Mouse (Mus musculus): ENCODE results near the gene Gnaq. TPM values are rescaled to one million over a fixed set of nuclear protein-coding genes. Genes with fewer than 3 reads are reported as not detected.

The Gnaq gene
- polyA plus RNA-seq, 1 experiment: 244 TPM

- TF ChIP-seq POLR2A (IDR thresholded peaks at IDR 0.05; ENCODE audit: insufficient read depth, low read depth, low read length) (no peak), CTCF (IDR thresholded peaks at IDR 0.05; ENCODE audit: insufficient read depth, low read depth, low read length) (no peak)
- Histone ChIP-seq H3K4me3 (ENCODE audit: insufficient read depth, low read depth, low read length) (no peak overlapping the region), H3K27ac (ENCODE audit: insufficient read depth, low read depth, low read length) (no peak overlapping the region), H3K4me1 (ENCODE audit: control insufficient read depth, insufficient read depth, low read length) (peaks cover 3% of the 10 kb centered on the region; the same call in 1 of the 2 replicates)
- 82% methylated on average over 1 of the region's 1 CpGs for WGBS
Observed at GRCm38 (mm10) chr19:16231584-16231983, 99.0 kb downstream of the Gnaq start.

- H3K27ac ChIP-seq (ENCODE audit: insufficient read depth, low read depth, low read length): no peak overlapping the region
- no peak overlapping the region for H3K4me3 ChIP-seq (ENCODE audit: insufficient read depth, low read depth, low read length)
- no peak for TF ChIP-seq POLR2A (IDR thresholded peaks at IDR 0.05; ENCODE audit: insufficient read depth, low read depth, low read length)
- TF ChIP-seq CTCF (IDR thresholded peaks at IDR 0.05; ENCODE audit: insufficient read depth, low read depth, low read length): no peak
- H3K4me1 ChIP-seq (ENCODE audit: control insufficient read depth, insufficient read depth, low read length): peaks cover 8% of the 10 kb centered on the region
- 73% methylated on average over 8 of the region's 8 CpGs for WGBS
Observed at GRCm38 (mm10) chr19:16235594-16235993, 103.0 kb downstream of the Gnaq start.

GRCm38 (mm10) chr19:16237034-16237433 lies 104.4 kb downstream of the Gnaq start:
- WGBS: 82% methylated on average over 1 of the region's 1 CpGs
- Histone ChIP-seq H3K4me1 (ENCODE audit: control insufficient read depth, insufficient read depth, low read length) (peaks cover 8% of the 10 kb centered on the region), H3K27ac (ENCODE audit: insufficient read depth, low read depth, low read length) (no peak overlapping the region), H3K4me3 (ENCODE audit: insufficient read depth, low read depth, low read length) (no peak overlapping the region)
- no peak for TF ChIP-seq POLR2A (IDR thresholded peaks at IDR 0.05; ENCODE audit: insufficient read depth, low read depth, low read length)
- TF ChIP-seq CTCF (IDR thresholded peaks at IDR 0.05; ENCODE audit: insufficient read depth, low read depth, low read length): no peak

- WGBS: 69% methylated on average over 4 of the region's 4 CpGs
- Histone ChIP-seq H3K4me1 (ENCODE audit: control insufficient read depth, insufficient read depth, low read length) (peaks cover 8% of the 10 kb centered on the region), H3K4me3 (ENCODE audit: insufficient read depth, low read depth, low read length) (no peak overlapping the region), H3K27ac (ENCODE audit: insufficient read depth, low read depth, low read length) (no peak overlapping the region)
- no peak for TF ChIP-seq POLR2A (IDR thresholded peaks at IDR 0.05; ENCODE audit: insufficient read depth, low read depth, low read length)
- no peak for TF ChIP-seq CTCF (IDR thresholded peaks at IDR 0.05; ENCODE audit: insufficient read depth, low read depth, low read length)
Observed at GRCm38 (mm10) chr19:16238072-16238471, 105.4 kb downstream of the Gnaq start.

- H3K27ac ChIP-seq (ENCODE audit: insufficient read depth, low read depth, low read length): no peak overlapping the region
Observed at GRCm38 (mm10) chr19:16238512-16238911, 105.9 kb downstream of the Gnaq start.

GRCm38 (mm10) chr19:16242708-16243107 lies 110.1 kb downstream of the Gnaq start:
- Histone ChIP-seq H3K27ac (ENCODE audit: insufficient read depth, low read depth, low read length) (no peak overlapping the region), H3K4me1 (ENCODE audit: control insufficient read depth, insufficient read depth, low read length) (peaks cover 5% of the 10 kb centered on the region), H3K4me3 (ENCODE audit: insufficient read depth, low read depth, low read length) (no peak overlapping the region)
- TF ChIP-seq POLR2A (IDR thresholded peaks at IDR 0.05; ENCODE audit: insufficient read depth, low read depth, low read length): no peak
- TF ChIP-seq CTCF (IDR thresholded peaks at IDR 0.05; ENCODE audit: insufficient read depth, low read depth, low read length): no peak
- 51% methylated on average over 3 of the region's 3 CpGs for WGBS

More at GRCm38 (mm10) chr19:16238512-16238911, 105.9 kb downstream of the Gnaq start:
- no peak overlapping the region for H3K4me3 ChIP-seq (ENCODE audit: insufficient read depth, low read depth, low read length)
- 27% methylated on average over 2 of the region's 2 CpGs for WGBS
- no peak for TF ChIP-seq CTCF (IDR thresholded peaks at IDR 0.05; ENCODE audit: insufficient read depth, low read depth, low read length)
- H3K4me1 ChIP-seq (ENCODE audit: control insufficient read depth, insufficient read depth, low read length): peaks cover 8% of the 10 kb centered on the region

- H3K27ac ChIP-seq (ENCODE audit: insufficient read depth, low read depth, low read length): no peak overlapping the region
- no peak for TF ChIP-seq CTCF (IDR thresholded peaks at IDR 0.05; ENCODE audit: insufficient read depth, low read depth, low read length)
- TF ChIP-seq POLR2A (IDR thresholded peaks at IDR 0.05; ENCODE audit: insufficient read depth, low read depth, low read length): no peak
- 88% methylated on average over 2 of the region's 2 CpGs for WGBS
- H3K4me3 ChIP-seq (ENCODE audit: insufficient read depth, low read depth, low read length): no peak overlapping the region
- peaks cover 4% of the 10 kb centered on the region; the same call in 1 of the 2 replicates for H3K4me1 ChIP-seq (ENCODE audit: control insufficient read depth, insufficient read depth, low read length)
Observed at GRCm38 (mm10) chr19:16249025-16249424, 116.4 kb downstream of the Gnaq start.

- TF ChIP-seq POLR2A (IDR thresholded peaks at IDR 0.05; ENCODE audit: insufficient read depth, low read depth, low read length): no peak
- Histone ChIP-seq H3K27ac (ENCODE audit: insufficient read depth, low read depth, low read length) (no peak overlapping the region), H3K4me1 (ENCODE audit: control insufficient read depth, insufficient read depth, low read length) (peaks cover 4% of the 10 kb centered on the region; the same call in 1 of the 2 replicates), H3K4me3 (ENCODE audit: insufficient read depth, low read depth, low read length) (no peak overlapping the region)
- 16% methylated on average over 3 of the region's 3 CpGs for WGBS
Observed at GRCm38 (mm10) chr19:16250921-16251320, 118.3 kb downstream of the Gnaq start.

GRCm38 (mm10) chr19:16251819-16252218 lies 119.2 kb downstream of the Gnaq start:
- peaks cover 4% of the 10 kb centered on the region; the same call in 1 of the 2 replicates for H3K4me1 ChIP-seq (ENCODE audit: control insufficient read depth, insufficient read depth, low read length)
- no peak overlapping the region for H3K4me3 ChIP-seq (ENCODE audit: insufficient read depth, low read depth, low read length)
- no peak overlapping the region for H3K27ac ChIP-seq (ENCODE audit: insufficient read depth, low read depth, low read length)
- TF ChIP-seq POLR2A (IDR thresholded peaks at IDR 0.05; ENCODE audit: insufficient read depth, low read depth, low read length) (no peak), CTCF (IDR thresholded peaks at IDR 0.05; ENCODE audit: insufficient read depth, low read depth, low read length) (no peak)
- 68% methylated on average over 5 of the region's 5 CpGs for WGBS

GRCm38 (mm10) chr19:16252696-16253095 lies 120.1 kb downstream of the Gnaq start:
- no peak overlapping the region for H3K4me3 ChIP-seq (ENCODE audit: insufficient read depth, low read depth, low read length)
- 76% methylated on average over 4 of the region's 4 CpGs for WGBS
- TF ChIP-seq POLR2A (IDR thresholded peaks at IDR 0.05; ENCODE audit: insufficient read depth, low read depth, low read length): no peak
- TF ChIP-seq CTCF (IDR thresholded peaks at IDR 0.05; ENCODE audit: insufficient read depth, low read depth, low read length): no peak
- H3K27ac ChIP-seq (ENCODE audit: insufficient read depth, low read depth, low read length): no peak overlapping the region
- peaks cover 4% of the 10 kb centered on the region; the same call in 1 of the 2 replicates for H3K4me1 ChIP-seq (ENCODE audit: control insufficient read depth, insufficient read depth, low read length)
